Mouse (Mus musculus) spleen, postnatal 4 days (tissue): ENCODE results near the gene A030005K14Rik.

Experiments used
- DNase-seq, 2 experiments: peaks; one replicate each; pipeline ENCODE4 v3.0.0; 2022; ENCODE audit warnings: low spot score in 2 of 2

Gene A030005K14Rik

DNA sequence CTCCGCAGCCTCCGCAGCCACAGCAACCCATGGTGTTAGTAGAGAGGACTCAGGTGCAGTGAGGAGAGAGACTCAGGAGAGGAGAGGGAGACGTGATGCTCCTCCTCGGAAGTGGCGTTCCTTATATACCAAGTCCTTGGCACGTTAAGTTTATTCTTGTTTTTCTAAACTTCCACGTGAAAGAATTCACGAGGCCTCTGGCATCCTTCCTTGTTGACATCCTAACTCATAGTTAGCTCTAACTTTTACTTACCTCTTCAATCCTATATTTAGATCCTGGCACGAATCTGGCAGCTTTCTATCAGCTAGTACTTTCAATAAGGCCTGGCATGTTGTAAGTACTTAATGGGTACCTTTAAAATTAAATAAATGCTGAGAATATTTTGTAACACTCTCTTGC is at the start of gene A030005K14Rik:
TSS of gene A030005K14Rik (minus strand) at position 101 of the 400 bp plus-strand sequence.
- no peak for DNase-seq

- no peak for DNase-seq
Measured at GRCm38 (mm10) chr1:83107410-83107978, 48.3 kb upstream of the A030005K14Rik start.

GRCm38 (mm10) chr1:83105464-83105863 is 46.3 kb upstream of the A030005K14Rik start:
- DNase-seq = no peak

GRCm38 (mm10) chr1:83101891-83102290 is 42.7 kb upstream of the A030005K14Rik start:
- no peak for DNase-seq

DNA sequence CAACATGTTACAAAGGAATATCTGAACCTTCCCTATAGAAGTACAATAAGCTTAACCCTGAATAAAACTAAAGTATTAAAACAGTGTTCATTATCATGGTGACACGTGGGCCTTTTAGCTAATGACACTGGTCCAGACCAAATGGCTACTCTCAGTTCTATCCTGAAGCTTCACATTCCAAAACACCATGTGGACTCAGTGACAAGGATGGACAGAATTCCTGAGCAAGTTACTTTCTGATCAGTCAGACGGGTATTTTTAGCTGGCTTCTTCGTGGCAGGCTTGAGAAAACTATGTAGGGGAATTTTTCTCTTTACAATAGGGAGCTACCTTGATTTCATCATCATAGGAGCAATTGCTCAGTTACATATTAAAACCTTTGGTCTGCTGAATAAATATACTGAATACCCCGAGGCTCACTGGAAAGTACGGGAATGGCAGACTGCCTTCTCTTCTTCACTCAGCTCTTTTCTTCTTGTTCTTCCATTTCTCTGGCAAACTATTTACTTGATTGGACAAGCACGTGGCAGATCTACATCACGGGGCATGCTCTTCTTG is 40.5 kb upstream of the A030005K14Rik start:
- no peak for DNase-seq

DNA sequence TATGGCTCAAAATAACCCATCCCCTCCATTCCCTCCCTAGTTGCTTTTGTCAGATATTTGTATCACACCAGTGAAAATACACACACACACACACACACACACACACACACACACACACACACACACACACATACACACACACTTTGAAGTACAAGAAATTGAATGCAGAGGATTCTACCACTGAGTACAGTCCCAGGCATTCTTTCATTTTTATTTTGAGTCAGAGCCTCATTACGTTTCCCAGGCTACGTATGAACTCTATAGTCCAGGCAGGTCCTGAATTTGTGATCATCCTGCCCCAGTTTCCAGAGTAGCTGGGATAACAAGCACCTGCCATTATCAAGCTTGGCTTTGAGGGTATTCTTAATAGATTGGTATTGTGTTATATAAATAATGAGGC is 40.0 kb upstream of the A030005K14Rik start:
- no peak for DNase-seq

GRCm38 (mm10) chr1:83096935-83097334 is 37.8 kb upstream of the A030005K14Rik start:
- DNase-seq = no peak

DNA sequence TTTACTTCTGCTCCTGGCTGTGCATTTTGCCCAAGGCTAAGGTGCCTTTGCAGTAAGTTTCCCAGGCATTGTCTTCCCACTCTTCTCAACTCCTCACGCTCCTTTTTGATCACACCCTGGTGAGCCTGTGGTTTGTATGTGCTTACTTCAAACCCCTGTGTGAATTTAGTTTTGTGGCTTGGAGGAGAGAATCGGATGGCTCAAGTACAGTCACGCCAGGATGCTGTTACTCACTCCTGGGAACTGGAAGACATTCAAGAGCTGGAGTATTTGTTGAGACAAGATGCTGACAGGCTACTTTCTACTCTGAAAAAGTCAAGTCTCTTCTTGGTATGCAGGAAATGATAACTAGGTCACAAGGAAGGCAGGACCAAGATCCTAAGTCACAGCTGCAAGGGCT is 32.1 kb upstream of the A030005K14Rik start:
- DNase-seq = no peak

DNA sequence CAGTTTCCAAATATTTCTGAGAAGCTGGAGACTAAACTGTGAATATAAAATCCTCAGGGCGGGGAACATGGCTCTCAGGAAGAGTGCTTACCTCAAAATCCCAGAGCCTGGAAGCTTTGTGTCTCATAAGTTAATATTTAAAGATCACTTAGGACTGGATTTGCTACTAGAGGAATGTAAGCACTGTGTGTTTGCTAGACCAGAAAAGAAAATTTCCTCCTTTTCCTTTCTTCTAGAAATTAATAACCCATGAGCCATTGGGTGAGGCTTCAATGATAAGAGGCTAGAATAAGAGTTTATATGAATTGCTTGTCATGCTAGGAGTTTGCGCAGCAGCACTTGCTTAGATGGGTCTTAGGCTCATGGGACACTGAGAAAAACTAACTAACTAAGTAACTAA is 25.6 kb upstream of the A030005K14Rik start:
- DNase-seq = no peak

DNA sequence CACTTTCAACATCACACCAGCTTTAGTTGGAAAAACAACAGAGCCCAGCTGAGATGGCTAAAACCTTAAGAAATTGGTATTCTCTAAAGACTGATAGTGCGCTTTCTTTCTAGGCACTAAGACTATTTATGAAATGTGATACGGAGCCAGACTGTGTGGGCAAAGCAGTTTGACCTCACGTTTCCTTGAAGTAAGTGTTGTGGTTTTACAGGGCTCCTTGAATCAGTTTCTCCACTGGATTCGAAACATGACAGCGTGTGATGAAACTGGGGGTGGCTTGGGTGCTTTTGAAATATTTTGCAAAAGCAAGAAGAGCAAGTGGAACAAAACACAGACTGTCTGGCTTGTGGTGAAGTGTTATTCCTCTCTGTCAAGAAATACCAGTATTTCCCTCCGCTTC is 17.8 kb upstream of the A030005K14Rik start:
- no peak for DNase-seq

- no peak for DNase-seq
Measured at GRCm38 (mm10) chr1:83076190-83076917, 17.2 kb upstream of the A030005K14Rik start.

DNA sequence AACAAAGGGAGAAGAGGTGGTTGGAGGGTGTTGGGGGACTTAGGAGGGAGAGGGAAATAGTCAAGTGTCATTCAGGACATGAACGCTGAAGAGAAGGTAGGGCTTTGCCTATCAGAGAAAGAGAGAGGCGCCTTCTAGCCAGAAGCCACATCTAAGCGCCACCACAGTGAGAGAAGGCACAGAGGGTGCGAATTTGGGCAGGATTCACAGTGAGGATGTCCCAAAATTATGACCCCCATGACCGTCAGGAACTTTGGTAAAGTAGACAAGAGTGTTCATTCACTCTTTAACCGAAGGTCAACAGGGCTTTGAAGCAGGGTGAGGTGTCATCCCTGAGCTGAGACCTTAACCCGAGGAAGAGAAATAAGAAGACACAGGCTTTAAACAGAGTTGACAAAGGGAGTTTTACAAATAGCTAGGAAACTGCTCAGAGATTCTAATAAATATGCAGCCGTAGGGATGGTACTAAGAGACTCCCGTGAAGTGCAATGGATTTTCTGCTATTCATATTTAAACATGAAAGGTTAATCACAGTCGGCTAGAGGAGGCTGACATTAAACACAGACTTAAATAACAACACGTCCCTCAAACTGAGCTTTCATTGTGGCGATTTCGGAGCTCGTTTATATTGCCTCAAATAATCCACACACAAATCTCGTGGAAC is 16.5 kb upstream of the A030005K14Rik start:
- no peak for DNase-seq

DNA sequence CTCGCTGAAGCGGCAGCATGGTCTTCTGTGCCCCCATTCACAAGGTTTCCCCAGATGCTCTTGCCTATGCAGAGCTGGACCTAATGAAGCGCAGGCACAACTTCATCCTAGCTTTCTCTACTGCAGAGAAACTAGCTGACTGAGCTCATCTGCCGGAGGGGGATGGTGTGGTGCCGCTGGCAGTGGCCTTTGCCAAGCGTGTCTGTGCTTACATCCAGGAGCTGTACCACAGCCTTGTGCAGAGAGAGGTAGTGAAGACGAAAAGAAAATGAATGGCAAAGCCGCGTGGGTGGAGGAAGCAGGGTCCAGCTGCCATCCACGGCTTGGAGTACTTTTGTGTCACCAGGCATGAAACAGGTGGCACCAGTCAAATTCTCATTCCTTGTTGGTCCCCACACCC is 8.0 kb upstream of the A030005K14Rik start:
- DNase-seq = no peak

GRCm38 (mm10) chr1:83066577-83066976 is 7.4 kb upstream of the A030005K14Rik start:
- DNase-seq = no peak

DNA sequence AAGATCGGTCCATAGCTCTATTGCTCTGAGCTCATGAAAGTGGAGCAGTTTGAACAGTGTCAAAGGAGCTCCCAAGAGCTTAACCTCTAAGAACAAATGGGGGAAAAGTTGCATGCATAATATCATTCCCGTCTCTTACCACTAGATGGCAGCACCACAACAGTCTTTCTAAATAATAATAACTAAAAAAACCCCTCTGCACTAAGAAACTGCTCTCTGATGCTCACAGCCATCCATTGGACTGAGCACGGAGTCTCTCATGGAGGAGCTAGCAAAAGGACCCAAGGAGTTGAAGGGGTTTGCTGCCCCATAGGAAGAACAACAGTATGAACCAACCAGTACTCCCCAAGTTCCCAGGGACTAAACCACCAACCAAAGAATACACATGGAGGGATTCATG is 5.7 kb upstream of the A030005K14Rik start:
- DNase-seq = no peak

- no peak for DNase-seq
Measured at GRCm38 (mm10) chr1:83060643-83061042, 1.5 kb upstream of the A030005K14Rik start, which contains the start of gene Krtap28-13. Gene Krtap28-13 (plus strand): TSS chr1:83060930.

DNA sequence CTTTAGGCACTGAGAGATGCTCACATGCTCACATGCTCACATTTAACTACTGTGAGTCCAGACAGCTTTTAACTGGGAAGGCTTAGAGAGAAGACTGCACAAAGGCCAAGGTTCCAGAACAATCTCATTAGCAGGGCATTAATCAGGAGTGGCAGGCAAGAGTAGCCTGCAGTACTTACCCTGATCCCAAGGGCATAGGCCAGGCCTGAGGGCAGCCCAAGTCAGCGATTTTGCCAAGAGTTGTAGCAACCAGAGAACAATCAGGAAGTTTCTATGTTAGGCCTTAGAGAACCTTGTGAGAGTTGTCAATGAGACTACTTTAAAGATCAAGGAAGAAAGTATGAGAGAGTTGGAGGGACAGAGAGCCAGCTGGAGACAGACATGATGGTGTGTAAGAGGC is 697 bp downstream of the A030005K14Rik start:
- DNase-seq = no peak

DNA sequence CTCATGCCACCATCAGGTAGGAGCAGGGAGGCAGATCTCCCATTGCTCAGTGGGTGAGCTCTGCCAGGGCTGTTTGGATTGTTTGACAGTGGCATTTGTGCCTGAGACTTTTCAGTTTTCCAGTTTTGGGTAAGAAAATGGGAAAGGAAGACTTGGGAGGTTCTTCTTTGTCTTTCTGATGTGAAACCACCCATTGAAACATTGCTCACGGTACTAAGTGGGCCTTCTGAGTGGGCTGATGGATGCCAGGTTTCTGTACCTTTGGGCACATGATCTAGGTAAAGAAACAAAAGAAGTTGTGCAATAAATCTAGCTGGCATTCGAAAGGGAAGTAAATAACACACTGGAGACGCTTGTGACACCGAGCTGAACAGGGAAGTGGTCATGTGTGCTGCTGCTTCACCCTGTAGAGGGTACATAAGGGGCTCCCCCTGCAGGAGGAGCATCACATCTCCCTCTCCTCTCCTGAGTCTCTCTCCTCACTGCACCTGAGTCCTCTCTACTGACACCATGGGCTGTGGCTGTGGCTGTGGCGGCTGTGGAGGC is 14.2 kb downstream of the A030005K14Rik start, which contains the start of gene Gm47969:
TSS of gene Gm47969 (plus strand) at position 51 of the 546 bp plus-strand sequence.
- DNase-seq = no peak

GRCm38 (mm10) chr1:83042380-83042779 is 16.8 kb downstream of the A030005K14Rik start, which contains the start of gene Krtap28-10:
Gene Krtap28-10 (minus strand): TSS chr1:83042480.
- no peak for DNase-seq

DNA sequence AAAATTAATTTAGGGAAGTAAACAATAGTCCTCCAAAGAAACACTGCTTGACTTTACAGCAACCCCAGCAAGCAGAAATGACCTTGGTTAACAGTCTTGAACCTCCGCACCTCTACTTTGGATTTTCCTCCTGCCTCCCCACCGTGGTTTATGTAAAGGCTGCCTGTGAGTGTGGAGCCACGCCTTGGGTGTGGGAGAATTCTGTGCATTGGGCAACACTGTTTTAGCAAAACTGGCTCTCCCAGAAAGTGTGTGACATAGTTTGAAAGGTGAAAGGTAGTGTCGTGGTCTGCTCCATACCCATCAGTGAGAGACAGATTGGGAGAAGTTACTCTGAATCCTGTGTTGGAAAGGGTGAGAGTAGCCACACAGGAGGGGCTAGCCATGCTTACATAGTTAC is 20.1 kb downstream of the A030005K14Rik start:
- DNase-seq = no peak

- DNase-seq = no peak
Measured at GRCm38 (mm10) chr1:83038109-83038672, 21.0 kb downstream of the A030005K14Rik start, which contains the start of gene Slc19a3. Gene Slc19a3 (minus strand): TSS chr1:83038448.
